Mouse (Mus musculus): Measurements from ENCODE around the gene Rasa2. TPM values are rescaled to one million over a fixed set of nuclear protein-coding genes. Genes with fewer than 3 reads are reported as not detected.

Rasa2 gene
- total RNA-seq, 2 experiments from 2014 or later: 33.6 to 33.7 TPM

DNA sequence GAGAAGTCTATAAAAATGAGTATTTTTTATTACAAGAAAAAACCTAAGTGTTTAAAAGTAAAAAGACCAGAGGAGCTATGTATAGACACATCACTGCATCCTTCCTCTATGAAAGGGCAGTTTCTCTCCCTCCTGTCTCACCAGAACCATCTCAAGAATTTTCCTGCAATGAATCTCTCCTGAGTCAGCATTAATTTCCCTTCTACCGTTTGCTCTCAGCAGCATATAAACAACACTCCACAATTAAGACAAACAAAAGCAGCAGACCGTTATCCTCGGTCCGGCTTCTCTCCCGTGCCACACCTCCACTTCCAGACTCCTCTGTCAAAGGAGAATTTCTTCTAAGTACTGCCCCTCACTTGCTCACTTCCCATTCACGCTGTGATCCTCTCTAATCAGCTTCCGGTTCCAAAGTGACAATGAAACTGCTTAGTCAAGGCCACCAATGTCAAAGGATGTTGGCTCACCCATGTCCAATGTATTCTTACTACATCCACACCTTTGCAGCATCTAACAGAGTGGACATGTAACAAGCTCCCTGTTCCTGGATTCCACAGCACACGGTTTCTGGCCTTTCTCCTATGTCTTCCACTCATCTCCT lies 19.6 kb downstream of the Rasa2 start:
- intact Hi-C loops (cut with DNase I): no loop called here
- no peak for DNase-seq (ENCODE audit: low spot score in 2 of 2)

DNA sequence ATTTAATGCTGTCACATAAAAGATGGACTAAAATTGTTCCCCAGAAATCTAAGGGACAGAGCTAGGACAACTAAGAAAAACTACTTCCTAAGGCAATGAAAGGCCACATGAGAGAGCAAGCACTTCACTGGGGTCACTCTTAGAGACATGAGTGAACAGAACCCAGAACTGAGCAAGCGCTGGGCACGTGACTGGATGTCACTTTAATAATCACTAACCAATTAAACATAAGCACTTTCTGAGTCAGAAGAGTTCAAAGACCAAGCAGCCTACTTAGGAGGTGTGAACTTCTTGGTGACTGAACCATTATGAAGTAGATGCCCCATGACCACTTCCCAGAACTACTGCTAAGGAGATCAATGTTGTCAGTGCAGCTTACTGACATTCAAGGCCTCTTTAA lies 20.6 kb downstream of the Rasa2 start:
- no peak for DNase-seq (ENCODE audit: low spot score in 2 of 2)
- intact Hi-C loops (cut with DNase I): no loop called here

DNA sequence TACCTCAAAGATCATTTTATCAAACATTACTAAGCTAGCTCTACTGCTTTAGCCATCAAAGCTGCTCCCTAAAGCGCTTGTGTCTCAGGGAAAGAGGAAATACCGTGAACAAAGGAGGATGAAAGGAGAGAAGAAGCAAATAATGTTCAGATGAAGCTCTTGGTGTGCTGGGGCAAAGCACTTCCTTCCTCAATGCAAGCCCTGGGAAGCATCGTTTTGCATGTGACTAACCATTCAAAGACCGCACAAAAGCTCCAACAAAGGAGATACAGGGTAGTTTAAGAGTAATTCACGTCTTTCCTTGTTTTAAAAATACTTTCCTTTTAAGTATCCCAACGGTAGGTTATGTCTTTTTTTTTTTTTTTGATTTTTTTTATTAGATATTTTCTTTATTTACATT lies 28.0 kb downstream of the Rasa2 start:
- intact Hi-C loops (cut with DNase I): no loop called here
- no peak for DNase-seq (ENCODE audit: low spot score in 2 of 2)

DNA sequence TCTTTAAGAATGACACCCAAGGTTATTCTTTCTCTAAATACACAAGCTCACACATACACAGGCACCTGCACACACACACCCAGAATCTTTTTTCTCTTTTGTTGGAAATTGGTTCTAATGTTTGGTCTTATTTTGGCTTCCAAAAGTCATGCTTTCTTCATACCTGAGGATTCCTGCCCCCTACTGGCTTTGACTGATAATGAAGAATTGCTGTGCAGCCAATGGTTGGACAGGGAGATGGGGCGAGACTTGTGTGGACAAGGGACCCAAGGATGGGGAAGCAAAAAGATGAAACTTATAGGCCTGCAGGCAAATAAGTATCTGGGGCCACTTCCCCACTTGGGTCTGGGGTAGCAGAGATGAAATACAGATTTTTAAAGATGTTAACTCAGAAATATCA lies 33.5 kb downstream of the Rasa2 start:
- intact Hi-C loops (cut with DNase I): no loop called here

GRCm38 (mm10) chr9:96592670-96593600 lies 38.5 kb downstream of the Rasa2 start:
- intact Hi-C loops (cut with DNase I): no loop called here
- DNase-seq (ENCODE audit: low spot score in 2 of 2): no peak

More for the DNA sequence above, 33.5 kb downstream of the Rasa2 start:
- no peak for DNase-seq (ENCODE audit: low spot score in 2 of 2)

DNA sequence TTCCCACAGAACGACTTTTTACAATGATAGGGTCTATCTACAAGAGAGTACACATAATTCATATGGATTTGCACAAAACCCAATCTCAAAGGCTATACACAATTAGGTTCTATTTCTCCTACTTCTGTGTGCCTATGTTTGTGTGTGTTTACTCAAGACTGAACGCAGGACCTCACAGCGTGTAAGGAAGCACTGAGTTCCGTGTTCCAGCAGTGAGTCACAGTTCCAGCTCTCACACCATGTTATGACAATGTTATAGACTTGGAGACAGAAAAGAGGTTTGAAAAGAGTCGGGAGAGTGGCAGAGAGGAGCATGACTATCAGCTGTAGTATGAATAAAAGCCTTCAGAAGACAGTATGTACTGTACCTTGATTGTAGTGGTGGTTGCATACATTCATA lies 42.1 kb downstream of the Rasa2 start:
- intact Hi-C loops (cut with DNase I): no loop called here

DNA sequence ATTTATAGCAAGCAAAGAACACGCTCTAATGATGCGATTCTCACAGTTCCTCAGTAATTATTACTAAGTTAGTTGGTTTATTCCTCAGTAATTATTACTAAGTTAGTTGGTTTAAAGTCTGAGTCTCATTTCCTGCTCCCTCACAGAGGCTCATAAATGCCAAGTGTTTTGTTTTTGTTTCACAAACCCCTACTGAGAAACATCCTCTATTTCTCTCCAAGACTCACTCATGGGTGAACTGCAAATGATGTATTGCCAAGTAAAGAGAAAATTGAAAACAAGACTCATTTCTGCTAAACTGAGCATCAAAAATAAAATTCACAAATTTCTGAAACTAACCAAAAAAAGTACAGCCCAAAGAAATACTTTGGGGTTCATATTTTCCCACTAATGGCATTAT lies 47.9 kb downstream of the Rasa2 start:
- intact Hi-C loops (cut with DNase I): no loop called here
- no peak for DNase-seq (ENCODE audit: low spot score in 2 of 2)

More for the DNA sequence above, 42.1 kb downstream of the Rasa2 start:
- no peak for DNase-seq (ENCODE audit: low spot score in 2 of 2)

DNA sequence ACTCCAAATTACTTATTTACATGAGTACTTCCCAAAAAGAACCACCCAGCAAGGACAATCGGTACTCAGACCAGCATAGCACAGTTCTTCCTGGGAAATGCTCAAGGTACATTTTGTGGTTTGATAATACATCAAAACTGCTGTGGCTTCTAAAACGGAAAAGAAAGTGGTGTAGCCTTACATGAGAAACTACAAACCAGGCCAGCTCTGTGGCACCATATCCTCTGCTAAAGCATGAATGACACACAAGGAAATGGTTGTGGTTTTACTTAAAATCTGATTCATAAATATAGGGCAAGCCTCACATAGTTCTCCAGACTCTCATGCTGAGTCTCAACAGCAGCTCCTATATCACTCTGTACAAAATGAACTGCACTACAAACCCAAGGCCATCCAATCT lies 48.3 kb downstream of the Rasa2 start:
- intact Hi-C loops (cut with DNase I): no loop called here
- no peak for DNase-seq (ENCODE audit: low spot score in 2 of 2)

DNA sequence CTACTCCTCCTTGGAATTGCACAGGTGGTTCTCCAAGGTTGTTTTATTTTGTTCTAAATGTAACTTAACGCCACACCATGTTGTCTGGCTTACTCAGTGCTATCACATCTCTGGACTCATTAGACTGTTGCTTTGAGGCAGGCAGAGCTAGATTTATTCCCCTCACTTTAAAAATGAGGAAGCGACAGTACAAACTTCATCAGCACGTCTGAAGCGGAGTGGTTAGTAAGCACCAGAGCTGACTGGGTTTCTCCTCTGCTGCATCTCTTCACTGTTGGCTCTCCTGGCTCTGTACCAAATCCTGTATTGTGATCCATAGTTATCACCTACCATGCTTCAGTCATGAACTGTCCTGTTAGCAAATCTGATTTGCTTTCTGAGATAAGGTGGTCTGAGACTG lies 53.2 kb downstream of the Rasa2 start:
- no peak for DNase-seq (ENCODE audit: low spot score in 2 of 2)
- intact Hi-C loops (cut with DNase I): no loop called here

- no peak for DNase-seq (ENCODE audit: low spot score in 2 of 2)
- intact Hi-C loops (cut with DNase I): no loop called here
Observed at GRCm38 (mm10) chr9:96577674-96578073, 53.7 kb downstream of the Rasa2 start.

- DNase-seq (ENCODE audit: low spot score in 2 of 2): no peak
- intact Hi-C loops (cut with DNase I): loop anchor here (1.0 to 2.0 kb wide), 3 partner anchors 95 to 246 kb away; no protein-coding TSS in a partner anchor
Observed at GRCm38 (mm10) chr9:96573252-96573651, 58.2 kb downstream of the Rasa2 start.

GRCm38 (mm10) chr9:96572754-96573153 lies 58.7 kb downstream of the Rasa2 start:
- intact Hi-C loops (cut with DNase I): loop anchor here (1.0 to 2.0 kb wide), 3 partner anchors 96 to 246 kb away; no protein-coding TSS in a partner anchor
- DNase-seq (ENCODE audit: low spot score in 2 of 2): no peak

DNA sequence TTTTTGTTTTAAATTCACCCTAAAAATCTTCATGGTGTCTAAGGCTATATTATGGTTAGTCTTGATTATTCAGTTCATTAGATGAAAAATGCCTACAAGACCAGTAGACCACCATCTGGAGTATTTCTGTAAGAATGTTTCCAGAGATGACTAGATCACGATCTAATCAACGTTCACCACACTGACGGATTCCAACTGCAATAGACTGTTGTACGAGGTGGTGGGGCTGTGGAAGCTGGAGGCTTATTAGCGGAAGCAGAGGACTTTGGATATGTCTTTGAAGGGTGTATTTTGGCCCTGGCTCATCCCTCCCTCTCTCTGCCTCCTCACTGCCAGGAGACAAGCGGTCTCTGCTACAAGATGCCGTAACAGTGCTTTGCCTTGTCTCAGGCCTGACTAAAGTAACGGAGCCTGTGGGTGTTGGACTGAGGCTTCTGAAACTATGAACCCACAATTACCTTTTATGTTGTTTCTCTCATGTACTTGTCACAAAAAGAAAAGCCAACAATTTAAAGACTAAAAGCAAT lies 64.9 kb downstream of the Rasa2 start:
- intact Hi-C loops (cut with DNase I): no loop called here
- DNase-seq (ENCODE audit: low spot score in 2 of 2): no peak

DNA sequence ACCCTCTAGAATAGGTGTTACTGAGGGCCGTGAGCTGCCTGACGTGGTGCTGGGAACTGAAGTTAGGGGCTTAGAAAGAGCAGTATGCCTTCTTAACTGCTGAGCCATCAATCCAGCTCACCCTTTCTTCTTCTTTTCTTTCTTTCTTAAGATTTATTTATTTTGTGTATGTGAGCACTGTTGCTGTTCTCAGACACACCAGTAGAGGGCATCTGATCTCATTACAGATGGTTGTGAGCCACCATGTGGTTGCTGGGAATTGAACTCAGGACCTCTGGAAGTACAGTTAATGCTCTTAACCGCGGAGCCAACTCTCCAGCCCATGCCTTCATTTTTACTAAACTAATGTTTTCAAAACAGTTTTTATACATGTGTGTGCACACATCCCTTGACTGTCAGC lies 67.9 kb downstream of the Rasa2 start:
- DNase-seq (ENCODE audit: low spot score in 2 of 2): no peak
- intact Hi-C loops (cut with DNase I): no loop called here

DNA sequence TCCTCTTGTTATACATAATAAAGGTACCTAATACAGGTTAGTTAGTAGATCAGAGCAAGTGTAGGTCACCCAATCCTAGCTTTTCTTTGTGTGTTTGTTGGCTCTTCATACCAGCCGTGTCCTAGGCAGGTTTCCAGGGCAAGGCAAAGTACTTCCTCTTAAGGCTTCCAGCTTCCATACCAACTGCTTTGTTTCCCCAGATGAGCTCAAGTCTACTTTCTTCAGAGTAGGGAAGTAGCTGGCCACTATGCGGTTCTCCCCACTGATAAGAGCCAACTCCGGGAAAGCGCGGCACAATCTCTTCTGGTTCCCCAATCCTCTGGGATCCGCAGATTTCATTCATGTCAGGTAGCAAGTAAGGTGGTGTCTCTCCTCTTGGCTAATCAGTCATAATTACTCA lies 72.3 kb downstream of the Rasa2 start:
- no peak for DNase-seq (ENCODE audit: low spot score in 2 of 2)
- intact Hi-C loops (cut with DNase I): no loop called here

DNA sequence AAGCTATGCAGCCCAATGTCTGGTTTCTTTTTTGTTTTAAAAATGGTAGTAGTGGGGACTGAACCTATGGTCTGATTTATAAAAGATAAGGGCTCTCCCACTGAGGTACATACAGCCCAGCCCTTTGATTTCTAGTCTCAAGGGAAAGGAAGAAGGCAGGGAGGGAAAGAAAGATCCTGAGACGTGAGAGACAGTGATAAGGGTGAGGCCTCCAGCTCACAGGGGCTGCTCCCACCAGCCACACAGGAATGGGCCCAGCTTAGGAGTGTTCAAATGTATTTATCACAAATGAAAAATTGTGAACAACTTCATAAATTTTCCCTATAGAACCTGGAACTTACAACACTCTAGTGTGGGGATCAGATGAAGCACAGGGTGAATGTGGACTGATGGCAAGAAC lies 72.8 kb downstream of the Rasa2 start:
- intact Hi-C loops (cut with DNase I): no loop called here
- no peak for DNase-seq (ENCODE audit: low spot score in 2 of 2)

DNA sequence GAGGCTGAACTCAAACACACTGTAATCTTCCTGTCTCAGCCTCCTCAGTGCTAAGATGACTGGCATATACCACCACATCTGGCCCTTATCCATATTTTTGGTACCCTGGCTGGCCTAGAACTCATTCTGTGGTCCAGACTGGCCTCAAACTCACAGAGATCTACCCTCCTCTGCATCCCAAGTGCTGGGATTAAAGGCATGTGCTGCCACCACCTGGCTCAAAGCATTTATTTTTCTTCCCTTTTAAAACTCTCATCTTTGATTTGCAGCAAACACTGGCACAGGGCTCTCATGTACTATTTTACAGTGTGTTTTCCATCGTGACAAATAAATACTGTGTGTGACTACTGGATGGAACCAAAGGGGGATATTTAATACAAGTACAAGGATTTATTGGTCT lies 77.3 kb downstream of the Rasa2 start:
- DNase-seq (ENCODE audit: low spot score in 2 of 2): peak in 1 of 2 experiments; percentile 35
- intact Hi-C loops (cut with DNase I): no loop called here

DNA sequence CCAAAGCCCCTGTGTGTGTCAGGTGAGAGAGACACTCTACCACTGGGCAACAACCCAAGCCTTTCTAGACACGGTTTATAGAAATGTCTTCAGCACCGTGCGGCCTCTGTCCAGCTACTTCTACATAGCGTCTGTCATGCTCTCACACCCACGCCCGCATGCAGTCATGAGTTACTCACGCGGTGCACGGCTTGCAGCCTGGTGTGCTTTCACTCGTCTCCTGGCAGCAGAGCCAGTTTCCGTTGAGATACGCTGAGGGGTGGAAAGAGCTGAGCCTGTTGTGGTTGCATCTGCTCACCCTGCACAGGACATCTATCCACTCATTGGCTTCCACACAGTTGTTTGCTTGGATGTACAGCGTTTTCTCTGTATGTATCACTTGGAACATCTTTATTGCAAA lies 86.0 kb downstream of the Rasa2 start:
- DNase-seq (ENCODE audit: low spot score in 2 of 2): peak in 1 of 2 experiments; percentile 58

DNA sequence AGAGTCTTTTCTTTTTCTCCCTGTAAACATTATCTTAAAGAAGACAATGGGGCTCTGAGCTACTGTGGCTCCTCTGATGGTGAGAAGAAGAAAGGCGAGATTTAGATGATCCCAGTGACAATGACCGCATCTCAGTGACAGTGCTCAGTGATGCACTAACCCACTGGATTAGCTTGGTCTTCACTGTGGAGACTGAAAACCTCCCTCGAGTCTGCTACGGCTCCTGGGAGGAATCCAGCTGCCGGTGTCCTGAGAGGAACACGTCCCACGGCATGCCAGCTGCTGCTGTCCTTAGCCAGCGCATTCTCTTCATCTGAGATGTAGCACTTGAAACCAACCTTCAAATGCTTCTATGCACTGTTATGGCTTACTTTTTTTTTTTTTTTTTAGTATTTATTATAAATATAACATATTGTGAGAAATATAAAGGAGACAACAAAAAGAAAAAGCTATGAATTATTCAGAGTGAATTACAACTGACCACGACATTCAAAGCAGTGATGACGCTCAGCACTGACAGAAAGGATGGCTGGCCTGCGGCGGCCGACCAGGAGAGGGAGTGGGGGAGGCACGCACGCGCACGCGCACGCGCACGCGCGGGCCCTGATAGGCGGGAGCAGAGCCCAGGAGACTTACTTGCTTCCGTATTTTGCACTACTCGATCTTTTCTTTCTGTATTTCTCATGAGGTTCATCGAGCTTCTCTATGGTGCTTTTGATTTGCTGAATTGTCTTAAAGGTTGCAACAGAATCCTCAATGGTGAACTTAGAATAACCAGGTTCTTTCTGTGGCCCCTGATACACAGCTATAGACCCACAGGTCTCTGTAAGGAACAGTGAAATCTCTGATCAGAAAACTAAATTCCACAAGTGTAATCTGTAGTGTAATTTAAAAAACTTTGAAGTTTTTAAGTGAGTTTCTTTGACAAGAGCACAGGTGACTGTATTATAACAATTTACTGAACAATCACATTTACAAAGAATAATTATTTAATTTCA lies 87.5 kb downstream of the Rasa2 start:
- DNase-seq (ENCODE audit: low spot score in 2 of 2): peak in 1 of 2 experiments; percentile 52
- intact Hi-C loops (cut with DNase I): no loop called here

More for the DNA sequence above, 86.0 kb downstream of the Rasa2 start:
- intact Hi-C loops (cut with DNase I): no loop called here

- no peak for DNase-seq (ENCODE audit: low spot score in 2 of 2)
Observed at GRCm38 (mm10) chr9:96538916-96539315, 92.5 kb downstream of the Rasa2 start.

More at GRCm38 (mm10) chr9:96538916-96539315, 92.5 kb downstream of the Rasa2 start:
- intact Hi-C loops (cut with DNase I): no loop called here
